Mouse (Mus musculus) liver, embryonic 13.5 days (tissue): ENCODE measurements at regions not wholly inside any gene's neighbourhood (a gene's known extent, or its start where the extent isn't known, plus 50 kb on each side); places are given as distances from the start of the nearest gene placed in this dataset.

Experiments used
- ATAC-seq: fragments of 200-750 bp; cut with Nextera tagmentation; 2 replicates; pipeline ENCODE4 v1.8.0; 2017; ENCODE audit warnings: low read depth, mild to moderate bottlenecking, moderate number of reproducible peaks, moderate library complexity
- DNase-seq: peaks from one replicate; pipeline ENCODE4 v3.0.0; 2022
- H3K27ac ChIP-seq: fragments of 300-500 bp; sonication (generic); 2 replicates; pipeline ENCODE4 v1.5.1; 2015; ENCODE audit warnings: moderate library complexity, mild to moderate bottlenecking, inconsistent platforms
- H3K27me3 ChIP-seq: fragments of 300-500 bp; sonication (generic); 2 replicates; pipeline ENCODE4 v1.6.1; 2015; ENCODE audit warnings: mild to moderate bottlenecking, inconsistent platforms
- H3K36me3 ChIP-seq: fragments of 300-500 bp; sonication (generic); 2 replicates; pipeline ENCODE4 v1.6.1; 2015; ENCODE audit warnings: mild to moderate bottlenecking, inconsistent platforms
- H3K4me1 ChIP-seq: fragments of 300-500 bp; sonication (generic); replicated peaks from 2 replicates; pipeline ENCODE4 v1.6.1; 2015; ENCODE audit warnings: inconsistent platforms
- H3K4me2 ChIP-seq: fragments of 300-500 bp; sonication (generic); 2 replicates; pipeline ENCODE4 v1.6.1; 2015; ENCODE audit warnings: inconsistent platforms, mild to moderate bottlenecking, moderate library complexity
- H3K4me3 ChIP-seq: fragments of 300-500 bp; sonication (generic); replicated peaks from 2 replicates; pipeline ENCODE4 v1.5.1; 2015; ENCODE audit warnings: mild to moderate bottlenecking, inconsistent platforms
- H3K9ac ChIP-seq: fragments of 300-500 bp; sonication (generic); 2 replicates; pipeline ENCODE4 v1.6.1; 2015; ENCODE audit warnings: mild to moderate bottlenecking, inconsistent platforms
- H3K9me3 ChIP-seq: fragments of 300-500 bp; sonication (generic); replicated peaks from 2 replicates; pipeline ENCODE4 v1.6.1; 2016; ENCODE audit warnings: inconsistent platforms
- WGBS: fragments of 180-500 bp; shearing (Covaris S2); methylation state at CpG from one replicate; pipeline ENCODE4 v1.1.7; 2015; ENCODE audit not compliant: insufficient replicate concordance; 5-methylcytosine and 5-hydroxymethylcytosine counted together

DNA sequence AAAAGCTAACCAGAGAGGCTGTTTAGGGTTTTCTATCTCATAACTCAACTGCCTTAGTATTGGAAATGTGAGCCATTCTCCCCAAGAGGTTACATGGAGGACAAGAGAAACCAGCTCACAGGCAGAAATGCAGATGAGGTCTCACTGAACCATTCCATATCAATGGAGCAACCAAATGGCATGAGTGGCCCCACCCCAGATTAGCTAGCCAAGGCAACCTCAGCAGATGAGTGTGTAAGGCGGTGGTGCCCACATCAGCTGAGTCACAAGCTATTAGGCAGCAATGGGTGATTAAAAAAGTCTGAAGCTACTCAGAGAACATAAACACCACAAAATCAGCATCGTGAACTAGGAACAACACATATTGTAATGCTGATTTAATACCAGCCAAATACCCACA lies 133.2 kb downstream of the Lpin1 start:
- Histone ChIP-seq H3K36me3 (no peaks in the 10 kb centered on the region), H3K4me3 (no peak overlapping the region), H3K4me1 (no peaks in the 10 kb centered on the region), H3K9me3 (no peaks in the 10 kb centered on the region), H3K27me3 (no peaks in the 10 kb centered on the region), H3K4me2 (no peak overlapping the region), H3K9ac (no peak overlapping the region), H3K27ac (no peak overlapping the region)
- 62% methylated on average over 2 of the region's 2 CpGs for WGBS
- no peak for DNase-seq
- no peak for ATAC-seq

DNA sequence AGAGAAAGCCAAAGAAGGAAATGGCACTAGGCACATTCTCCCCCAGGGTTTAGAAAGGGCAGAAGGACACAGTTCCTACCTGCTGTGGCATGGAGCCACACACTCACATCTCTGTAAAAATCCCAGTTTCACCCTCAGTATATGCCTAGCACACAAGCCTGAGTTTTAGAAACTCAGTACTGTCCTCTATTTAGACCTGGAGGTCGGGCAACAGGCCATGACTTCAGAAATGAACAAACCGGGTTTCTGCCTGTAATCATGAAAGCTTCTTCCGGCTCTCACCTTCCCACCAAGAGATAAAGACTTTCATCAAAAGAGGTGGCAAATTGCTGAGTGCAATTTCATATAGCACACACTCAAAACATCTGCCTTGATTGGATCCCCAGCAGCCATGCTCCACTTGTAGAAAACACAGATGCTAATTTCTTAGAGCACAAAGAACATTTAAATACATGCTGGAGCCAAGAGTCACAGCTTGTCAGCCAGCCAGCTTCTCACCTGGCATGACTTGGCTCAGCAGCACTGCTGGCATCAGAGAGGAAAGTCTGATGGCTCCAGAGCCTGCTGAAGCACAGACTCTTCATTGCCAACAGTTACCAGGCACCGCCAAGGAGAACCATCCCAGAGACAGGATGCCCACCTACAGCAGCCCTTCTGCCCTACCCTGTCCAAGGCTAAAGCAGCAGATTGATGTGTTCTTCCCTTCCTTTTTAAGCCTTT lies 136.2 kb downstream of the Lpin1 start:
- Histone ChIP-seq H3K4me3 (no peak overlapping the region), H3K9me3 (no peaks in the 10 kb centered on the region), H3K27me3 (no peaks in the 10 kb centered on the region), H3K36me3 (no peaks in the 10 kb centered on the region), H3K9ac (no peak overlapping the region), H3K4me1 (no peaks in the 10 kb centered on the region), H3K27ac (no peak overlapping the region), H3K4me2 (no peak overlapping the region)
- 50% methylated on average over 4 of the region's 4 CpGs for WGBS
- no peak for ATAC-seq
- DNase-seq: no peak

DNA sequence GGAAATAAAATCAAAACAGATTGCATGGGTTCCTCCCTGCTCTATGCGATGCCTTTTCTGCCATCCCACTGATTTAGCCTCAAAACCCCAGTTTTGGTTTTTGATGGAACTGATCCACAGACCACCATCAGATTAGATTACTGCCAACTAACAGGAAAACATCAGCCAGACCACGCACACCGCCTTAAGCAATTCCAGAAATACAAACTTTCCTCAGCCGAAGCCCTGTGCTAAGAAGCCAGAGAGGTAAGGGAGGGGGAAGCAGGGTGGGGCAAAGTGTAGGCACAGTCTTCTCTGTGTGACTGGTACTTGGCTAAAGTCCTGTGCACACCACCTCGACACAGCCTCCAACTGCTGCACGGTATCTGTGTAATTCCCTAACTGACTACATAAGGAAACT lies 153.3 kb downstream of the Lpin1 start:
- ATAC-seq (no peak), DNase-seq (no peak)
- Histone ChIP-seq H3K27ac (no peak overlapping the region), H3K4me3 (no peak overlapping the region), H3K4me1 (no peaks in the 10 kb centered on the region), H3K4me2 (no peak overlapping the region), H3K27me3 (no peaks in the 10 kb centered on the region), H3K36me3 (no peaks in the 10 kb centered on the region), H3K9ac (no peak overlapping the region), H3K9me3 (no peaks in the 10 kb centered on the region)
- WGBS: 64% methylated on average over 6 of the region's 6 CpGs

DNA sequence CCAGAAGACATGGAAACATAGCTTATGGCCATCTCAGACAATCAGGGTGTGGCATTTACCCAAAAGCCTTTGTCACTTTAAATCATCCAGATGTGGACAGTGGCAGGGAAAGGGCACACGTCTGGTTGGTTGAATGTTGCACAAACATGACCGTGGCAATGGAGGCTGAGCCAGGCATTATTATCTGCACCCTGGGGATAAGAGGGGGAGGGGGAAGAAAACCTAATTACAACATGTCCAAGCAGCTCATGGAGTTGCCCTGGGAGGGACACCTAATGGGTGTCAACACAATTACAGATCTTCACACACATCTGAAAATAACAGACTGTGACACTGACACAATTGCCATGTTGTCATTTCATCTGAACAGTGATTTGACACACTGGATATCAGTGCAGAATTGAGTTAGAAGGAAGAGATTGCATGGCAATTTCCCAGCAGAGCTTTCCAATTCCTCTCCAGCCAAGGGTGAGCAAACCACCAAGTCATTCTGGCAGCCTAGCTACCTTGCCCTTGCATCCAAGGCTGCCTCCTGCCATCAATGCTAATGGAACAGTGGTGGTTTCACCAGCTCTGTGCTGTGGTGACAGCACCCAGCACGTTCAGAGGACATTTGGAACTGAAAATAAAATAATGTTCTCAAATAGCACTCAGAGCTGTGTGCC lies 159.9 kb downstream of the Lpin1 start:
- Histone ChIP-seq H3K4me1 (no peaks in the 10 kb centered on the region), H3K4me3 (no peak overlapping the region), H3K27ac (no peak overlapping the region), H3K9me3 (no peaks in the 10 kb centered on the region), H3K27me3 (no peaks in the 10 kb centered on the region), H3K4me2 (no peak overlapping the region), H3K9ac (no peak overlapping the region), H3K36me3 (no peaks in the 10 kb centered on the region)
- DNase-seq (no peak), ATAC-seq (no peak)
- WGBS: 47% methylated on average over 3 of the region's 3 CpGs

DNA sequence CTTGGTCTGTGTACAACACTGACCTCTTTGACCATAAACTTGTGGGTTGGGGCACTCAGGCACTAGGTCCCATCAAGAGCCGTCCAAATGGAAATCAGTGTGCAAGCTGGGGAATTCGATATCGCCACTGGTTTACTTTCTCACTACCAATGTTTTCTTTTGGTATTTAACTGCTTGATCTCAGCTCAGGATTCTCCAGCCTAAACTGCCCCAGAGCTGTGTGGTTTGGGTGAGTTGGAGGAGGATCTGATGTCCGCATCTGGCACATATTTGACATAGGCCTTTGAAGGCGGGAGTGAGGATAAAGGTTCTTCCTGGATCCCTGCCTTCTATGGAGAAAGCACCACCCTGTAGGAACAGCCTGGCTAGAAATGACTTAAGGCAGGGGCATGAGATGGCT lies 172.0 kb downstream of the Lpin1 start:
- no peak for ATAC-seq
- no peaks in the 10 kb centered on the region for H3K9me3 ChIP-seq
- H3K27ac ChIP-seq: no peak overlapping the region

DNA sequence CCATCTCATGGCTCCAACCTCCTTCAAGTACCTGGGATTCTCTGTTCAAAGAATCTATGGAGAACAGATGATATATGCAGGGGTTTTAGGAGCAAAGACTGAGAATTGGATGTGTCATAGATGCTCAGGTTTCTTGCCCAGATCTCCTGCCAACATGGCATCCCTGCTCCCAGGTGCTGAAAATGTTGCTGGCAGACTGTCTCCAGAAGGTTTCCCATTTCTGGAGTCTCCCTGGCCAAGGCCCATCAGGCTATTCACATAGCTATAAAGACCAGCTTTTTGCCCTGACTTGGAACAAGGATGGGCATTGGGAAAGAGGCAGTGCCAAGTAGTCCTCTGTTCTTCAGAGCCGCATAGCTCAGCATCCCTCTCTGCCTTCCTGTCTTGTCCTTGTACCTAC lies 173.8 kb downstream of the Lpin1 start:
- H3K4me1 ChIP-seq: no peaks in the 10 kb centered on the region
- H3K36me3 ChIP-seq: no peaks in the 10 kb centered on the region
- ATAC-seq: no peak
- H3K9me3 ChIP-seq: no peaks in the 10 kb centered on the region
- DNase-seq: no peak
- H3K27me3 ChIP-seq: no peaks in the 10 kb centered on the region
- no peak overlapping the region for H3K9ac ChIP-seq
- WGBS: 76% methylated on average over 1 of the region's 1 CpGs
- H3K4me3 ChIP-seq: no peak overlapping the region
- H3K27ac ChIP-seq: no peak overlapping the region
- H3K4me2 ChIP-seq: no peak overlapping the region

More for the DNA sequence above, 172.0 kb downstream of the Lpin1 start:
- H3K36me3 ChIP-seq: no peaks in the 10 kb centered on the region
- WGBS: 67% methylated on average over 5 of the region's 5 CpGs
- DNase-seq: no peak
- H3K9ac ChIP-seq: no peak overlapping the region
- no peak overlapping the region for H3K4me2 ChIP-seq
- no peaks in the 10 kb centered on the region for H3K27me3 ChIP-seq
- H3K4me3 ChIP-seq: no peak overlapping the region
- no peaks in the 10 kb centered on the region for H3K4me1 ChIP-seq

DNA sequence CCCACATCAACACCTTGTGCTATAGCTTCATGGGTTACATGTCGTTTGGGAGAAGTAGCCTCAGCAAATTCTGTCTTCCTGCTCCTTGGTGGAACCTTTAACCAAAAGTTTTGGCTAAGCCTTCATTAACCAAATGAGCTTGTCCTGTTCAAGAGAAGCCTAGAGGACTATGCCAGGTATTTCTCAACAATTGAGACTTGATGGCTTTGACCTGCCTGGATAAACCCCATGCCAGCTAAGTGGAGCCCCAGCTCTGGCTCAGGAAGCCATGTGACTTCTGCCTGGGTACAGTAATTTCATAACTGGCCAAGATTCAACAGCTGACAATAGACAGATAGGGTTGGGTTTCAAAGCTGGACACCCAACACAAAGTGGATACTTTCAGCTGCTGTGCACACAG lies 174.5 kb downstream of the Lpin1 start:
- no peaks in the 10 kb centered on the region for H3K27me3 ChIP-seq
- no peak overlapping the region for H3K27ac ChIP-seq
- no peaks in the 10 kb centered on the region for H3K36me3 ChIP-seq
- 43% methylated on average over 1 of the region's 1 CpGs for WGBS
- no peaks in the 10 kb centered on the region for H3K9me3 ChIP-seq
- DNase-seq (no peak), ATAC-seq (no peak)
- no peaks in the 10 kb centered on the region for H3K4me1 ChIP-seq
- H3K4me3 ChIP-seq: no peak overlapping the region
- no peak overlapping the region for H3K9ac ChIP-seq
- H3K4me2 ChIP-seq: no peak overlapping the region

DNA sequence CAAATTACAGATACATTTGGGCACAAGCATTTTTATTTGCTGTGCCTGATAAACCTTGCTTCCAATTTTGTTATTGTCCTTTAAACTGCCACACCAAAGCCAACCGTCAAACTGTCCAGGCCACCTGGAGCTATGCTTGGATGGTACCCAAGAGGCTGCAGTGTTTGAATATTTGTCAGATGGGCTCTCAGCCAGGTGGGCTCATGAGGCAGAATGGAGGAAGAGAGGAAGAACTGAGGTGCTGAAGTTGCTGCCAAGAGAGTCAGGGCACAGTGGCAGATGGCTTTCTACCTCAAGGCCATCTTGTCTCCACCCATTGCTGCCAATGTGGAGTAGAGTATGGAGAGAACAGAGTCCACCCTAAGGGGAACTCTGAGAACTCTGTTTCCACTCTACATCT lies 176.0 kb downstream of the Lpin1 start:
- Histone ChIP-seq H3K36me3 (no peaks in the 10 kb centered on the region), H3K27ac (no peak overlapping the region), H3K4me1 (no peaks in the 10 kb centered on the region), H3K4me2 (no peak overlapping the region), H3K27me3 (no peaks in the 10 kb centered on the region), H3K4me3 (no peak overlapping the region), H3K9me3 (no peaks in the 10 kb centered on the region), H3K9ac (no peak overlapping the region)
- no peak for DNase-seq
- 82% methylated on average over 1 of the region's 1 CpGs for WGBS
- no peak for ATAC-seq

DNA sequence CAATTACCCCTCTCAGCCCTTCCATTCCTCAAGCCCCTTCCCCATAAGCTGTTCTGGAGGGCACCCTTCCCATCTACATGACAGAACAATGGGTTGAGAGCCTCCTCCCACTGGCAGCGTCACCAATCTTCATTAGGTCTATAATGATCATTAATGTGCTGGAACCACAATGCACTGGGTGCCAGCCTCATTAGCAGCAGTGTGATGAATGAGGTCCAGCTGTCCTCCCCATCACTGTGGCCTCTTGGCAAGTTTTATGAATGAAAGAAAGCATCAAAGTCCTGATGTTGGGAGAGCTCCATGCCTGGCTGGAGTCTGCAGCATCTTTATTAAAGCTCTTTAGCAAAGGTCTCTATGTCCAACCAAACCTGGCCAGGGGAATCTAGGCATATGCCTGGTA lies 176.5 kb downstream of the Lpin1 start:
- Histone ChIP-seq H3K27ac (no peak overlapping the region), H3K36me3 (no peaks in the 10 kb centered on the region), H3K4me1 (no peaks in the 10 kb centered on the region), H3K27me3 (no peaks in the 10 kb centered on the region), H3K9me3 (no peaks in the 10 kb centered on the region), H3K4me2 (no peak overlapping the region), H3K4me3 (no peak overlapping the region), H3K9ac (no peak overlapping the region)
- DNase-seq (no peak), ATAC-seq (no peak)
- WGBS: 57% methylated on average over 1 of the region's 1 CpGs

DNA sequence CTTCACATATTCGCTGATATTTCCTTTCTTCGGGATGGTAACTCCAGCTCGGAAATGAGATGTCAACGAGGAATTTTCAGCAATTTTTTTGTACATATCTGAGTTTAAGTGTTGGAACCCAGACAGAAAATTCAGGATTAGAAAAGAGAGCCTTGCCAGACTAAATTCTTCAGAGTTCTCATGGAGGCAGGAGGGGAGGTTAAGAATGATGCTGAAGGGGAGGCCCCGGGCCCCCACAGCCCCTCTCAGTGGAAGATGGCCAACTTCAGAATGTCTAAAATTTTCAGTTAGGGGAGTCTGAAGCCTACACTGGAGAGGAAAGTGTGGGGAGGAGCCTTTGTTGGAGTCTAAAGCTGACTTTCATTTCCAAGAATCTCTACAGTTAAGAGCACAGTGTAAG lies 184.8 kb downstream of the Lpin1 start:
- Histone ChIP-seq H3K4me1 (no peaks in the 10 kb centered on the region), H3K4me2 (no peak overlapping the region), H3K27me3 (no peaks in the 10 kb centered on the region), H3K27ac (no peak overlapping the region), H3K36me3 (no peaks in the 10 kb centered on the region), H3K9me3 (no peaks in the 10 kb centered on the region), H3K9ac (no peak overlapping the region), H3K4me3 (no peak overlapping the region)
- ATAC-seq (no peak), DNase-seq (no peak)
- 65% methylated on average over 5 of the region's 5 CpGs for WGBS

DNA sequence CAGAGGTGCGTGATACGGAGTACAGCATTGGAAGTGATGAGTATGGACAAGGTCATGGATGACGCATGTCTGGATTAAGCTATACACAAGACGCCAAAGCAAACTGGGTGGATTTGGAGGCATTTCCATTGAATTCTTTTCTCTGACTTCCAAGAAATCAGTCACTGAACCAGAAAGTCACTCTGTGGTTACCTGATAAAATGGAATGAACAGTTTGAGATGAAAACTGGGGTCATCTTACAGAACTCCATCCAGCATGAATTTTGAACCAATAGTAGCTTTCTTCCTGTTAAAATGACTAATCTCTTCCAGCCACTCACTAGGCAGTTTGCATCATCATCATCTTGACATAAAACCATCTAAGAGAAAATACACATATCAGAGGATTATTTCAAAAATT lies 186.2 kb downstream of the Lpin1 start:
- H3K4me2 ChIP-seq: no peak overlapping the region
- no peaks in the 10 kb centered on the region for H3K9me3 ChIP-seq
- ATAC-seq: no peak

DNA sequence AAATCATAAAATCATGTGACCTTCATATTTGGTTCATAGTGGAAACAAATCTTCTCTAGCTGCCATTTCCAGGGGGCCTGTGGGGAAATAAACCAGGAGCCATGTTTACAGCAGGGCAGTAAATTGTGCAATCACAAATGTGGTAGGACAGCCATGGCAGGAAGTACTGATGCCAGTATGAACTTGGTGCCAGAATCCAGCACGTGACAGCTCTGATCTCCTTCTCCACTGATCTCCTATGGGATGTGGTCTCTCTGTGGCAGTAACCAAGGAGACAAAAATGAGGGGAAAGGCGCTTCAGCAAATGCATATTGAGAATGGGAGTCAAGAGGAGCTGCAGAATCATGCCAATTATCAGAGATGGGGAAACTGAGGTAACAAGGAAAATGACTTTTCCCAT lies 215.0 kb downstream of the Lpin1 start:
- WGBS: 41% methylated on average over 2 of the region's 2 CpGs
- no peak overlapping the region for H3K4me3 ChIP-seq
- no peak overlapping the region for H3K4me2 ChIP-seq
- ATAC-seq (no peak), DNase-seq (no peak)
- no peaks in the 10 kb centered on the region for H3K36me3 ChIP-seq
- H3K9me3 ChIP-seq: no peaks in the 10 kb centered on the region
- H3K9ac ChIP-seq: no peak overlapping the region
- no peaks in the 10 kb centered on the region for H3K4me1 ChIP-seq
- no peaks in the 10 kb centered on the region for H3K27me3 ChIP-seq
- no peak overlapping the region for H3K27ac ChIP-seq

More for the DNA sequence above, 186.2 kb downstream of the Lpin1 start:
- no peak for DNase-seq
- Histone ChIP-seq H3K36me3 (no peaks in the 10 kb centered on the region), H3K27me3 (no peaks in the 10 kb centered on the region), H3K27ac (no peak overlapping the region), H3K4me3 (no peak overlapping the region), H3K4me1 (no peaks in the 10 kb centered on the region), H3K9ac (no peak overlapping the region)
- WGBS: 84% methylated on average over 4 of the region's 4 CpGs
